Mouse (Mus musculus) 3134 (cell line): ENCODE measurements at regions not wholly inside any gene's neighbourhood (a gene's known extent, or its start where the extent isn't known, plus 50 kb on each side); places are given as distances from the start of the nearest gene placed in this dataset.
A peak's percentile ranks its signal among the peaks of the same experiment; 100 is the strongest.

Source experiments
- DNase-seq: peaks from one replicate; pipeline ENCODE4 v3.0.0-alpha.2; 2011; ENCODE audit warnings: low spot score; ENCODE audit not compliant: insufficient read length; ENCODE audit errors: extremely low read depth

- DNase-seq = no peak
Measured at GRCm38 (mm10) chr2:117399487-117399886, 56.7 kb upstream of the Rasgrp1 start.

- DNase-seq = no peak
Measured at GRCm38 (mm10) chr2:117403425-117404175, 60.8 kb upstream of the Rasgrp1 start.

GRCm38 (mm10) chr2:117405453-117405852 lies 62.7 kb upstream of the Rasgrp1 start:
- no peak for DNase-seq

GRCm38 (mm10) chr2:117408241-117408640 lies 65.4 kb upstream of the Rasgrp1 start:
- no peak for DNase-seq

- DNase-seq = no peak
Measured at GRCm38 (mm10) chr2:117412045-117412606, 69.3 kb upstream of the Rasgrp1 start.

- no peak for DNase-seq
Measured at GRCm38 (mm10) chr2:117417229-117417970, 74.6 kb upstream of the Rasgrp1 start.

GRCm38 (mm10) chr2:117418121-117418615 lies 75.4 kb upstream of the Rasgrp1 start:
- DNase-seq = no peak

- no peak for DNase-seq
Measured at GRCm38 (mm10) chr2:117418711-117419110, 75.9 kb upstream of the Rasgrp1 start.

- DNase-seq = no peak
Measured at GRCm38 (mm10) chr2:117421376-117421775, 78.6 kb upstream of the Rasgrp1 start.

- no peak for DNase-seq
Measured at GRCm38 (mm10) chr2:117422756-117423155, 80.0 kb upstream of the Rasgrp1 start.

GRCm38 (mm10) chr2:117429205-117429604 lies 86.4 kb upstream of the Rasgrp1 start:
- DNase-seq = no peak

- peak; percentile 32 for DNase-seq
Measured at GRCm38 (mm10) chr2:117432010-117432409, 89.2 kb upstream of the Rasgrp1 start.

GRCm38 (mm10) chr2:117432923-117433322 lies 90.1 kb upstream of the Rasgrp1 start:
- no peak for DNase-seq

GRCm38 (mm10) chr2:117433482-117433881 lies 90.7 kb upstream of the Rasgrp1 start:
- no peak for DNase-seq

GRCm38 (mm10) chr2:117438079-117438478 lies 95.3 kb upstream of the Rasgrp1 start:
- DNase-seq = no peak

GRCm38 (mm10) chr2:117438586-117439371 lies 96.0 kb upstream of the Rasgrp1 start:
- peak; percentile 42 for DNase-seq

- no peak for DNase-seq
Measured at GRCm38 (mm10) chr2:117439372-117440183, 96.8 kb upstream of the Rasgrp1 start.

- DNase-seq = no peak
Measured at GRCm38 (mm10) chr2:117440801-117441281, 98.0 kb upstream of the Rasgrp1 start.

GRCm38 (mm10) chr2:117442862-117443261 lies 100.1 kb upstream of the Rasgrp1 start:
- DNase-seq = no peak

GRCm38 (mm10) chr2:117444671-117445070 lies 101.9 kb upstream of the Rasgrp1 start:
- no peak for DNase-seq
